Mouse (Mus musculus) lung, postnatal 0 days (tissue): ENCODE data around the gene Usp29.
A peak's percentile ranks its signal among the peaks of the same experiment; 100 is the strongest.

Source experiments
- CTCF ChIP-seq: IDR thresholded peaks from 2 replicates; pipeline ENCODE4 v1.5.1; 2016; ENCODE audit warnings: antibody characterized with exemption, mild to moderate bottlenecking
- EP300 ChIP-seq: IDR thresholded peaks from 2 replicates; pipeline ENCODE4 v1.6.1; 2016; ENCODE audit warnings: antibody characterized with exemption, mild to moderate bottlenecking, control low read depth

DNA sequence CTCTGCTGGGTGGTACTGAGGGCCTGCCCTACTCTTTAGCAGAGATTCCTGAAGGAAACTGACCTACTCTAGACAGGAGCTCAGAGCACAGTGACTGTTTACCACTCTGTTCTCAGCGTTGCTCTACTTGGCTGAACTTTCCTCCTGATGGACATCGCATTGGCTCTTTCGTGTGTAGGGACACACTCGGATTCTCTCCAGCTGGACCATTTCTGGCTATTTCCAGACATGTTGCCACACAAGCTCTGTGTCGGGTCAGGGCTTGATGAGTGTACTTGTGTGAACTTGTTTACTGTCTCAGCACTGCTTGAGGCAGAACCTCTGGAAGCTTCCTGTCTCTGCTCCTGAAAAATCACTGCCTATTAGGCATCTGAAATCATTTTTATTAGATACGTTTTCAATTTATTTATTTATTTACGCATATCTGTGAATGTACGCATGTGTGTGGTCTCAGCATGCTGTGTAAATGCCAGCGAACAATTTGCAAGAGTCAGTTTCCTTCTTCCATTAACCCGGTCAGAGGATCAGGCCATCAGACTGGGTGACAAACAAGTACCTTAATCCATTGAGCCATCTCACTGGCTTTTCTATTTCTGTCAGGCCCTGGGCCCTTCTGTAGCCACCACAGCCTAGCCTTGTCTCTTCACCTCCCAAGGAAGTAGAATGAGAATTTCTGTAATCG, 95.7 kb downstream of the Usp29 start:
- TF ChIP-seq EP300 (peak; percentile 78), CTCF (no peak)
